Mouse (Mus musculus): ENCODE data around the gene Pik3r6. TPM values are rescaled to one million over a fixed set of nuclear protein-coding genes. Genes with fewer than 3 reads are reported as not detected.

Pik3r6 gene
- total and polyA plus RNA-seq, 2 experiments from 2014 or later = 1.2 to 1.8 TPM

- WGBS = 82% methylated on average over 6 of the region's 6 CpGs
- no peak for ATAC-seq (ENCODE audit: low FRiP score)
- H3K36me3 ChIP-seq (ENCODE audit: insufficient read depth, low read length) = no peaks in the 10 kb centered on the region
- DNase-seq (ENCODE audit: low spot score) = no peak
- no peak overlapping the region for H3K9ac ChIP-seq (replicated peaks; ENCODE audit: low read length, poor library complexity, severe bottlenecking)
- no peak overlapping the region for H3K4me3 ChIP-seq (ENCODE audit: low read depth, low read length)
- TF ChIP-seq CTCF (IDR thresholded peaks at IDR 0.05) = no peak
- H3K4me1 ChIP-seq (ENCODE audit: insufficient read depth, low read length) = no peaks in the 10 kb centered on the region
- no peaks in the 10 kb centered on the region for H3K9me3 ChIP-seq (ENCODE audit: low read length)
- H3K27me3 ChIP-seq (ENCODE audit: insufficient read depth, low read length) = no peaks in the 10 kb centered on the region
- H3K4me2 ChIP-seq (ENCODE audit: low read depth, low read length, poor library complexity, severe bottlenecking) = no peak overlapping the region
- no peak overlapping the region for H3K27ac ChIP-seq (ENCODE audit: low read depth, low read length)
Measured at GRCm38 (mm10) chr11:68474600-68474999, 28.2 kb upstream of the Pik3r6 start.

DNA sequence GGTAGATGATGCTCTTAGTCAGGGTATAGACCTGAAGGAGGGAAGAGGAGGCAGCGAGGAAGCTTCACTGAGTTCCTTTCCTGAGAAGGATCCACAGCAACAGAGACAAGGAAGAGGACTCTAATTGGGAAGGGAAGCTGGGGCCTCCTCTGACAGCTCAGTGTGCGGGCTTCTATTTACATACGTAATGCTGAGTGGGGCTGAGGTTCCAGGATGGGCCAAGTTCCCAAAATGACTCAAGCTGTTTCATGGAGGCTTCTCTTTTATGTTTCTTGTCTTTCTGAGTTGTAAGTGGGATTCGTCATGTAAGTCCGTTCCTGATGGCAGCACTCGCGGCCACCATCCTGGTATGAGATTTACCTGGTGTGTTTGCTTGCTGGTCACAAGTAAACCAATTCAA lies 27.1 kb upstream of the Pik3r6 start:
- H3K9ac ChIP-seq (replicated peaks; ENCODE audit: low read length, poor library complexity, severe bottlenecking) = no peak overlapping the region
- no peak for TF ChIP-seq CTCF (IDR thresholded peaks at IDR 0.05)
- ATAC-seq (ENCODE audit: low FRiP score) (no peak), DNase-seq (ENCODE audit: low spot score) (no peak)
- no peaks in the 10 kb centered on the region for H3K9me3 ChIP-seq (ENCODE audit: low read length)
- H3K36me3 ChIP-seq (ENCODE audit: insufficient read depth, low read length) = no peaks in the 10 kb centered on the region
- H3K4me3 ChIP-seq (ENCODE audit: low read depth, low read length) = no peak overlapping the region
- 87% methylated on average over 7 of the region's 7 CpGs for WGBS
- H3K27ac ChIP-seq (ENCODE audit: low read depth, low read length) = no peak overlapping the region
- no peaks in the 10 kb centered on the region for H3K27me3 ChIP-seq (ENCODE audit: insufficient read depth, low read length)
- no peak overlapping the region for H3K4me2 ChIP-seq (ENCODE audit: low read depth, low read length, poor library complexity, severe bottlenecking)
- no peaks in the 10 kb centered on the region for H3K4me1 ChIP-seq (ENCODE audit: insufficient read depth, low read length)

GRCm38 (mm10) chr11:68477661-68478060 lies 25.2 kb upstream of the Pik3r6 start:
- WGBS = 91% methylated on average over 6 of the region's 6 CpGs
- no peaks in the 10 kb centered on the region for H3K36me3 ChIP-seq (ENCODE audit: insufficient read depth, low read length)
- H3K27me3 ChIP-seq (ENCODE audit: insufficient read depth, low read length) = no peaks in the 10 kb centered on the region
- no peak for ATAC-seq (ENCODE audit: low FRiP score)
- H3K27ac ChIP-seq (ENCODE audit: low read depth, low read length) = no peak overlapping the region
- H3K9me3 ChIP-seq (ENCODE audit: low read length) = no peaks in the 10 kb centered on the region
- DNase-seq (ENCODE audit: low spot score) = no peak
- no peak overlapping the region for H3K4me3 ChIP-seq (ENCODE audit: low read depth, low read length)
- H3K4me2 ChIP-seq (ENCODE audit: low read depth, low read length, poor library complexity, severe bottlenecking) = no peak overlapping the region
- H3K4me1 ChIP-seq (ENCODE audit: insufficient read depth, low read length) = no peaks in the 10 kb centered on the region
- no peak for TF ChIP-seq CTCF (IDR thresholded peaks at IDR 0.05)
- no peak overlapping the region for H3K9ac ChIP-seq (replicated peaks; ENCODE audit: low read length, poor library complexity, severe bottlenecking)

DNA sequence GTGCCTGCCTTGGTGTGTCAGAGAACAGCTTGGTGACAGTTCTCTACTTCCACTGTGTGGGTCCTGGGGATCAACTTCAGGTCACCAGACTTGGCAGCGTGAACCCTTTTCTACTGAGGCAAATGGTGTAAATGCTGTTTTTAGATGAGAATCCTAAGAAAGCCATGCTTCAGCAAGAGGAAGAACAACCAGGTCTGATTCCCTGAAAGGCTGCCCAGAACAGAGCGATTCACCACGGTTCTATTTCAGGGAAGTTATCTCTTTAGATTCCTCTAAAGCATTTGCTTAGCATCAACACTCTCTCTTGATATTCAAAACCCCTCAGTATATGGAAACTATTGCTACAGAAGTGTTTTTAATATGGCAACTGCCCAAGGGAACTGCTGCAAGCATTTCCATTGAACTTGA lies 24.2 kb upstream of the Pik3r6 start:
- 81% methylated on average over 3 of the region's 3 CpGs for WGBS
- H3K27me3 ChIP-seq (ENCODE audit: insufficient read depth, low read length) = no peaks in the 10 kb centered on the region
- no peaks in the 10 kb centered on the region for H3K36me3 ChIP-seq (ENCODE audit: insufficient read depth, low read length)
- no peak overlapping the region for H3K4me3 ChIP-seq (ENCODE audit: low read depth, low read length)
- H3K9ac ChIP-seq (replicated peaks; ENCODE audit: low read length, poor library complexity, severe bottlenecking) = no peak overlapping the region
- no peak overlapping the region for H3K4me2 ChIP-seq (ENCODE audit: low read depth, low read length, poor library complexity, severe bottlenecking)
- DNase-seq (ENCODE audit: low spot score) (no peak), ATAC-seq (ENCODE audit: low FRiP score) (no peak)
- no peaks in the 10 kb centered on the region for H3K4me1 ChIP-seq (ENCODE audit: insufficient read depth, low read length)
- H3K27ac ChIP-seq (ENCODE audit: low read depth, low read length) = no peak overlapping the region
- H3K9me3 ChIP-seq (ENCODE audit: low read length) = no peaks in the 10 kb centered on the region
- TF ChIP-seq CTCF (IDR thresholded peaks at IDR 0.05) = no peak

GRCm38 (mm10) chr11:68480660-68481059 lies 22.2 kb upstream of the Pik3r6 start:
- WGBS = 94% methylated on average over 4 of the region's 4 CpGs

DNA sequence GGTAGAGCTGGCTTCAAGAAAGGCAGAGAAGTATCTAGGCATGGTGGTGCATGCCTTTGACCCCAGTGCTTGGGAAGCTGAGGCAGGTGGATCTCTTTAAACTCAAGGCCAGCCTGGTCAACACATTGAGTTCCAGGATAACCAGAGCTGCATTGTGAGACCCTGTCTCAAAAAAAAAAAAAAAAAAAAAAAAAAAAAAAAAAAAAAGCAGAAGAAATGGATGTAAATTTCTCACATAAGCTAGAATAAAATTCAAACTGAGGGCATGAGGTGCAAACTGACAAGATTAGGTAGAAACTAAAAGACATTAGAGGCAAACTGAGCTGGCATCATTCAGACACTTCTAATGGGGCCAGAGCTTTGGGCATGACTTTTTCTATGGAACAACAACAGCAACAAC lies 20.8 kb upstream of the Pik3r6 start:
- Histone ChIP-seq H3K4me2 (ENCODE audit: low read depth, low read length, poor library complexity, severe bottlenecking) (no peak overlapping the region), H3K27ac (ENCODE audit: low read depth, low read length) (no peak overlapping the region), H3K9me3 (ENCODE audit: low read length) (no peaks in the 10 kb centered on the region), H3K36me3 (ENCODE audit: insufficient read depth, low read length) (no peaks in the 10 kb centered on the region), H3K4me3 (ENCODE audit: low read depth, low read length) (no peak overlapping the region), H3K4me1 (ENCODE audit: insufficient read depth, low read length) (no peaks in the 10 kb centered on the region), H3K9ac (replicated peaks; ENCODE audit: low read length, poor library complexity, severe bottlenecking) (no peak overlapping the region), H3K27me3 (ENCODE audit: insufficient read depth, low read length) (no peaks in the 10 kb centered on the region)
- DNase-seq (ENCODE audit: low spot score) (no peak), ATAC-seq (ENCODE audit: low FRiP score) (no peak)
- TF ChIP-seq CTCF (IDR thresholded peaks at IDR 0.05) = no peak

More at GRCm38 (mm10) chr11:68480660-68481059, 22.2 kb upstream of the Pik3r6 start:
- no peak overlapping the region for H3K4me3 ChIP-seq (ENCODE audit: low read depth, low read length)
- no peak for DNase-seq (ENCODE audit: low spot score)
- H3K4me1 ChIP-seq (ENCODE audit: insufficient read depth, low read length) = no peaks in the 10 kb centered on the region
- H3K27me3 ChIP-seq (ENCODE audit: insufficient read depth, low read length) = no peaks in the 10 kb centered on the region
- H3K9me3 ChIP-seq (ENCODE audit: low read length) = no peaks in the 10 kb centered on the region
- H3K36me3 ChIP-seq (ENCODE audit: insufficient read depth, low read length) = no peaks in the 10 kb centered on the region
- no peak overlapping the region for H3K27ac ChIP-seq (ENCODE audit: low read depth, low read length)
- no peak overlapping the region for H3K4me2 ChIP-seq (ENCODE audit: low read depth, low read length, poor library complexity, severe bottlenecking)
- H3K9ac ChIP-seq (replicated peaks; ENCODE audit: low read length, poor library complexity, severe bottlenecking) = no peak overlapping the region
- no peak; the same call in 1 of the 2 replicates for TF ChIP-seq CTCF (IDR thresholded peaks at IDR 0.05)
- ATAC-seq (ENCODE audit: low FRiP score) = no peak

Data from midbrain, postnatal 0 days (tissue).